Mouse (Mus musculus) liver, embryonic 15.5 days (tissue): ENCODE measurements around the gene Ccdc171. TPM values are rescaled to one million over a fixed set of nuclear protein-coding genes. Genes with fewer than 3 reads are reported as not detected.
"Not testable (repeated sequence)": the region's sequence is repeated elsewhere in the genome, so short reads cannot be mapped to it uniquely, and the experiment has no call there.

Experiments
- ATAC-seq: fragments of 200-750 bp; cut with Nextera tagmentation; 2 replicates; pipeline ENCODE4 v1.8.0; 2017; ENCODE audit warnings: moderate number of reproducible peaks, mild to moderate bottlenecking, moderate library complexity; ENCODE audit not compliant: insufficient read depth
- H3K27ac ChIP-seq: fragments of 300-500 bp; sonication (generic); replicated peaks from 2 replicates; pipeline ENCODE4 v1.5.1; 2015; ENCODE audit warnings: mild to moderate bottlenecking, inconsistent platforms
- H3K27me3 ChIP-seq: fragments of 300-500 bp; sonication (generic); 2 replicates; pipeline ENCODE4 v1.6.1; 2015; ENCODE audit warnings: mild to moderate bottlenecking, inconsistent platforms
- H3K36me3 ChIP-seq: fragments of 300-500 bp; sonication (generic); replicated peaks from 2 replicates; pipeline ENCODE4 v1.6.1; 2015; ENCODE audit warnings: moderate library complexity, mild to moderate bottlenecking, inconsistent platforms
- H3K4me1 ChIP-seq: fragments of 300-500 bp; sonication (generic); replicated peaks from 2 replicates; pipeline ENCODE4 v1.6.1; 2015; ENCODE audit warnings: inconsistent platforms
- H3K4me2 ChIP-seq: fragments of 300-500 bp; sonication (generic); 2 replicates; pipeline ENCODE4 v1.6.1; 2015; ENCODE audit warnings: moderate library complexity, mild to moderate bottlenecking, inconsistent platforms
- H3K4me3 ChIP-seq: fragments of 300-500 bp; sonication (generic); replicated peaks from 2 replicates; pipeline ENCODE4 v1.5.1; 2015; ENCODE audit warnings: mild to moderate bottlenecking, inconsistent platforms
- H3K9ac ChIP-seq: fragments of 300-500 bp; sonication (generic); 2 replicates; pipeline ENCODE4 v1.6.1; 2015; ENCODE audit warnings: moderate library complexity, mild to moderate bottlenecking, inconsistent platforms
- H3K9me3 ChIP-seq: fragments of 300-500 bp; sonication (generic); replicated peaks from 2 replicates; pipeline ENCODE4 v1.6.1; 2016; ENCODE audit warnings: inconsistent platforms
- WGBS: fragments of 180-500 bp; shearing (Covaris S2); methylation state at CpG from one replicate; pipeline ENCODE4 v1.1.7; 2015; ENCODE audit warnings: mixed read lengths; ENCODE audit not compliant: insufficient replicate concordance; 5-methylcytosine and 5-hydroxymethylcytosine counted together
- polyA plus RNA-seq: library from polyadenylated mRNA; unstranded; fragments of >200 nt; fragmentation: Nextera tagmentation; extraction: Ambion mirVana; gene quantifications from 2 replicates; pipeline ENCODE4 v1.2.1, GENCODE M21; 2015

Gene Ccdc171
- polyA plus RNA-seq, 1 experiment from 2014 or later, result 1.0 TPM

GRCm38 (mm10) chr4:83526270-83526987 is 1.1 kb downstream of the Ccdc171 start:
- Histone ChIP-seq H3K27ac (no peak overlapping the region; the same call in none of the 2 replicates), H3K27me3 (no peaks in the 10 kb centered on the region), H3K36me3 (no peaks in the 10 kb centered on the region), H3K4me1 (peaks cover 37% of the 10 kb centered on the region), H3K4me2 (peak overlapping the region; percentile 99), H3K4me3 (peak overlapping the region; percentile 79), H3K9me3 (no peaks in the 10 kb centered on the region), H3K9ac (peak overlapping the region; percentile 13)
- ATAC-seq, result no peak
- 15% methylated on average over 13 of the region's 13 CpGs for WGBS

GRCm38 (mm10) chr4:83526988-83527334 is 1.6 kb downstream of the Ccdc171 start:
- Histone ChIP-seq H3K9ac (no peak overlapping the region), H3K27me3 (no peaks in the 10 kb centered on the region), H3K4me3 (no peak overlapping the region; the same call in 1 of the 2 replicates), H3K4me2 (peak overlapping the region; percentile 99; the same call in 1 of the 2 replicates), H3K27ac (peak overlapping the region; percentile 31; the same call in 1 of the 2 replicates), H3K36me3 (no peaks in the 10 kb centered on the region), H3K9me3 (no peaks in the 10 kb centered on the region), H3K4me1 (peaks cover 37% of the 10 kb centered on the region)
- 30% methylated on average over 6 of the region's 6 CpGs for WGBS
- ATAC-seq, result no peak

- H3K9ac ChIP-seq, result no peak overlapping the region
- H3K36me3 ChIP-seq, result no peaks in the 10 kb centered on the region
- no peak overlapping the region for H3K27ac ChIP-seq
- no peak overlapping the region for H3K4me2 ChIP-seq
- no peak for ATAC-seq
- H3K27me3 ChIP-seq, result no peaks in the 10 kb centered on the region
- peaks cover 37% of the 10 kb centered on the region for H3K4me1 ChIP-seq
- H3K9me3 ChIP-seq, result no peaks in the 10 kb centered on the region
- H3K4me3 ChIP-seq, result no peak overlapping the region
Measured at GRCm38 (mm10) chr4:83527921-83528320, 2.6 kb downstream of the Ccdc171 start.

GRCm38 (mm10) chr4:83530060-83530459 is 4.7 kb downstream of the Ccdc171 start:
- not testable (repeated sequence) for H3K4me3 ChIP-seq, ATAC-seq, H3K36me3 ChIP-seq, H3K9me3 ChIP-seq, H3K9ac ChIP-seq, H3K4me2 ChIP-seq, H3K27ac ChIP-seq, H3K27me3 ChIP-seq
- H3K4me1 ChIP-seq, result peaks cover 22% of the 10 kb centered on the region
- 82% methylated on average over 4 of the region's 4 CpGs for WGBS

- ATAC-seq, result no peak
- no peak overlapping the region for H3K4me2 ChIP-seq
- no peak overlapping the region for H3K27ac ChIP-seq
- H3K4me3 ChIP-seq, result no peak overlapping the region
- H3K9me3 ChIP-seq, result no peaks in the 10 kb centered on the region
- H3K9ac ChIP-seq, result no peak overlapping the region
- peaks cover 9% of the 10 kb centered on the region; the same call in 1 of the 2 replicates for H3K4me1 ChIP-seq
- H3K36me3 ChIP-seq, result no peaks in the 10 kb centered on the region
- H3K27me3 ChIP-seq, result no peaks in the 10 kb centered on the region
- 64% methylated on average over 9 of the region's 9 CpGs for WGBS
Measured at GRCm38 (mm10) chr4:83533168-83533911, 8.0 kb downstream of the Ccdc171 start.

- no peak overlapping the region for H3K4me2 ChIP-seq
- peaks cover 9% of the 10 kb centered on the region; the same call in 1 of the 2 replicates for H3K4me1 ChIP-seq
- no peak overlapping the region for H3K4me3 ChIP-seq
- no peaks in the 10 kb centered on the region for H3K27me3 ChIP-seq
- ATAC-seq, result no peak
- no peak overlapping the region for H3K9ac ChIP-seq
- H3K9me3 ChIP-seq, result no peaks in the 10 kb centered on the region
- 71% methylated on average over 7 of the region's 7 CpGs for WGBS
- H3K36me3 ChIP-seq, result no peaks in the 10 kb centered on the region
- no peak overlapping the region for H3K27ac ChIP-seq
Measured at GRCm38 (mm10) chr4:83534024-83534423, 8.7 kb downstream of the Ccdc171 start.

- Histone ChIP-seq H3K4me1 (no peaks in the 10 kb centered on the region; the same call in 1 of the 2 replicates), H3K27me3 (no peaks in the 10 kb centered on the region), H3K9ac (no peak overlapping the region), H3K9me3 (no peaks in the 10 kb centered on the region), H3K4me2 (no peak overlapping the region), H3K4me3 (no peak overlapping the region), H3K36me3 (no peaks in the 10 kb centered on the region), H3K27ac (no peak overlapping the region)
- WGBS, result 61% methylated on average over 18 of the region's 18 CpGs
- no peak for ATAC-seq
Measured at GRCm38 (mm10) chr4:83549501-83549900, 24.2 kb downstream of the Ccdc171 start.

- WGBS, result 21% methylated on average over 13 of the region's 13 CpGs
- H3K9ac ChIP-seq, result no peak overlapping the region
- H3K4me3 ChIP-seq, result peak overlapping the region; percentile 32
- no peaks in the 10 kb centered on the region for H3K36me3 ChIP-seq
- H3K4me2 ChIP-seq, result peak overlapping the region; percentile 59
- no peaks in the 10 kb centered on the region for H3K27me3 ChIP-seq
- peaks cover 14% of the 10 kb centered on the region for H3K4me1 ChIP-seq
- H3K27ac ChIP-seq, result no peak overlapping the region
- 0 out of 2 replicates have a peak, but pooled peaks have one; percentile 51 for ATAC-seq
- H3K9me3 ChIP-seq, result no peaks in the 10 kb centered on the region
Measured at GRCm38 (mm10) chr4:83567190-83568113, 42.1 kb downstream of the Ccdc171 start.

- 3% methylated on average over 9 of the region's 9 CpGs for WGBS
- ATAC-seq, result peak; percentile 40
Measured at GRCm38 (mm10) chr4:83568145-83568544, 42.8 kb downstream of the Ccdc171 start.

GRCm38 (mm10) chr4:83570569-83570968 is 45.2 kb downstream of the Ccdc171 start:
- Histone ChIP-seq H3K9me3 (no peaks in the 10 kb centered on the region), H3K4me2 (no peak overlapping the region), H3K36me3 (no peaks in the 10 kb centered on the region), H3K9ac (no peak overlapping the region), H3K4me1 (peaks cover 14% of the 10 kb centered on the region), H3K27ac (no peak overlapping the region), H3K27me3 (no peaks in the 10 kb centered on the region), H3K4me3 (no peak overlapping the region)
- 57% methylated on average over 6 of the region's 6 CpGs for WGBS
- ATAC-seq, result no peak

More at GRCm38 (mm10) chr4:83568145-83568544, 42.8 kb downstream of the Ccdc171 start:
- H3K9me3 ChIP-seq, H3K27ac ChIP-seq, H3K36me3 ChIP-seq, H3K27me3 ChIP-seq: not testable (repeated sequence)
- Histone ChIP-seq H3K4me3 (peak overlapping the region; percentile 32), H3K9ac (peak overlapping the region; percentile 7; the same call in 1 of the 2 replicates), H3K4me2 (peak overlapping the region; percentile 59), H3K4me1 (peaks cover 14% of the 10 kb centered on the region)
